Comparison of ENCODE assay signal across 8 mouse cellular contexts in the genomic region with DNA sequence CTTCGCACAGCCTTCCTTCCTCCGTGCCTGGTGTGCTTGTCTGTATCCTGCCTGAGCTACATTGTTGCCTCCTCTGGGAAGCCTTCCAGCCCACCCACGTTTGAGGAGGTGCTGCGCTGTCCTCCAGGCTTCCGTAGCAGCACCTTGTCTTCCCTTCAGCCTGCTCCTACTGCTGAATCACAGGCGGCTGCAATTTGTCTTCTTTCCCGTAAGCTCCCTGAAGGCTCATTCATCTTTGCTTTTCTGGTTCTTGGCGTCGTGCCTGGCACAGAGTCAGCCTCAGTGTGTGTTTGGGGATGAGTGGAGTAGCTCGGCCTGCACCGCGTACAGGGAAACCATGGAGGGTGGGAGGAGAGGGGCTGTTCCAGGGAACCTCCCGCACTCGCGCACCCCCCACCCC. TPM values are rescaled to one million over a fixed set of nuclear protein-coding genes. Genes with fewer than 3 reads are reported as not detected.
DNase-seq lines count a peak whose midpoint lies in the region; ATAC-seq lines count a peak whose summit lies in the region.

No protein-coding gene starts in this region.

- no peak overlapping the region for H3K4me3 ChIP-seq in forebrain, embryonic 12.5 days (replicated peaks)
- H3K4me3 ChIP-seq in forebrain, embryonic 10.5 days = no peak overlapping the region
- no peak overlapping the region for H3K4me3 ChIP-seq in hindbrain, embryonic 14.5 days (replicated peaks; ENCODE audit: low read length)

- H3K27me3 ChIP-seq in forebrain, embryonic 12.5 days = peaks cover 58% of the 10 kb centered on the region
- H3K27me3 ChIP-seq in forebrain, embryonic 10.5 days (ENCODE audit: poor library complexity, severe bottlenecking) = peaks cover 76% of the 10 kb centered on the region
- no peaks in the 10 kb centered on the region; the same call in 1 of the 2 replicates for H3K27me3 ChIP-seq in hindbrain, embryonic 14.5 days (ENCODE audit: control insufficient read depth, insufficient read depth, low read length)

- no peak overlapping the region; the same call in 1 of the 2 replicates for H3K27ac ChIP-seq in forebrain, embryonic 12.5 days
- H3K27ac ChIP-seq in forebrain, embryonic 10.5 days = no peak overlapping the region
- no peak overlapping the region for H3K27ac ChIP-seq in hindbrain, embryonic 14.5 days

- 32% methylated on average over 15 of the region's 15 CpGs for WGBS in forebrain, embryonic 12.5 days
- WGBS in forebrain, embryonic 10.5 days = 38% methylated on average over 15 of the region's 15 CpGs
- WGBS in hindbrain, embryonic 14.5 days = 16% methylated on average over 15 of the region's 15 CpGs

- H3K9ac ChIP-seq in forebrain, embryonic 12.5 days = no peak overlapping the region
- no peak overlapping the region for H3K9ac ChIP-seq in hindbrain, embryonic 14.5 days

- no peak for ATAC-seq in forebrain, embryonic 12.5 days (ENCODE audit: low FRiP score)
- no peak for ATAC-seq in hindbrain, embryonic 14.5 days (ENCODE audit: low FRiP score)

- H3K9me3 ChIP-seq in forebrain, embryonic 12.5 days = no peaks in the 10 kb centered on the region
- no peaks in the 10 kb centered on the region for H3K9me3 ChIP-seq in forebrain, embryonic 10.5 days
- H3K9me3 ChIP-seq in hindbrain, embryonic 14.5 days (ENCODE audit: control insufficient read depth, low read length) = no peaks in the 10 kb centered on the region

- DNase-seq in forebrain, embryonic 10.5 days (ENCODE audit: extremely low spot score, low spot score) = no peak
- DNase-seq in lung, postnatal 14 days = peak; percentile 34
- no peak for DNase-seq in lung, postnatal 25 days (ENCODE audit: low spot score)
- peak; percentile 65 for DNase-seq in hindbrain, embryonic 14.5 days (ENCODE audit: low spot score)
- peak; percentile 84 for DNase-seq in right cerebral cortex, postnatal 25 days
- DNase-seq in embryo, embryonic 9.5 days (ENCODE audit: extremely low spot score) = no peak
- DNase-seq in gastrocnemius, postnatal 10 days = no peak

- H3K36me3 ChIP-seq in forebrain, embryonic 12.5 days (replicated peaks) = no peaks in the 10 kb centered on the region
- H3K36me3 ChIP-seq in forebrain, embryonic 10.5 days (replicated peaks) = no peaks in the 10 kb centered on the region
- H3K36me3 ChIP-seq in hindbrain, embryonic 14.5 days (replicated peaks; ENCODE audit: control insufficient read depth, insufficient read depth) = no peaks in the 10 kb centered on the region

- H3K4me2 ChIP-seq in forebrain, embryonic 12.5 days = peak overlapping the region; percentile 11; the same call in 1 of the 2 replicates
- 0 out of 2 replicates have a peak overlapping the region, but pooled peaks have one; percentile 11 for H3K4me2 ChIP-seq in hindbrain, embryonic 14.5 days (replicated peaks)

- H3K4me1 ChIP-seq in forebrain, embryonic 12.5 days = peaks cover 37% of the 10 kb centered on the region
- peaks cover 37% of the 10 kb centered on the region for H3K4me1 ChIP-seq in forebrain, embryonic 10.5 days
- peaks cover 41% of the 10 kb centered on the region for H3K4me1 ChIP-seq in hindbrain, embryonic 14.5 days (replicated peaks; ENCODE audit: control insufficient read depth, insufficient read depth, low read length)

RNA-seq across cellular contexts. Expression of a gene that starts 12.4 kb away (rescaled TPM):
- 1.1 and 1.6 TPM in 2 replicates for polyA plus RNA-seq in forebrain, embryonic 12.5 days (2016; fragmentation: Nextera tagmentation; extraction: Ambion mirVana)
- 0.07 TPM in 1 of 2 replicates, not detected in the other for polyA plus RNA-seq in forebrain, embryonic 10.5 days (2016; fragmentation: Nextera tagmentation; extraction: Ambion mirVana)
- 14.9 and 15.6 TPM in 2 replicates for polyA plus RNA-seq in hindbrain, embryonic 14.5 days (2014; fragmentation: Nextera tagmentation; extraction: Ambion mirVana)
- not detected for total RNA-seq in gastrocnemius, postnatal 10 days (2021)

RNA-seq across cellular contexts. Expression of a gene that starts 31.0 kb away (rescaled TPM):
- 49.5 and 51.4 TPM in 2 replicates for polyA plus RNA-seq in forebrain, embryonic 12.5 days (2016; fragmentation: Nextera tagmentation; extraction: Ambion mirVana)
- 39.1 and 40.4 TPM in 2 replicates for polyA plus RNA-seq in forebrain, embryonic 10.5 days (2016; fragmentation: Nextera tagmentation; extraction: Ambion mirVana)
- polyA plus RNA-seq in hindbrain, embryonic 14.5 days (2014; fragmentation: Nextera tagmentation; extraction: Ambion mirVana) = 46.8 and 52.1 TPM in 2 replicates
- 10 to 100 TPM; 17.5 to 22.8 TPM for total RNA-seq in gastrocnemius, postnatal 10 days (2021)

RNA-seq across cellular contexts. Expression of a gene that starts 43.3 kb away (rescaled TPM):
- 1.5 and 1.6 TPM in 2 replicates for polyA plus RNA-seq in forebrain, embryonic 12.5 days (2016; fragmentation: Nextera tagmentation; extraction: Ambion mirVana)
- polyA plus RNA-seq in forebrain, embryonic 10.5 days (2016; fragmentation: Nextera tagmentation; extraction: Ambion mirVana) = 0.15 TPM in 1 of 2 replicates, not detected in the other
- polyA plus RNA-seq in hindbrain, embryonic 14.5 days (2014; fragmentation: Nextera tagmentation; extraction: Ambion mirVana) = 13.8 and 16.2 TPM in 2 replicates
- under 1 TPM; 0.23 to 0.29 TPM for total RNA-seq in gastrocnemius, postnatal 10 days (2021)

Comparison
In these comparisons a context has a peak if more than half of its experiments do, and no peak if none do; other contexts are left out.
1. DNase-seq: peak in lung, postnatal 14 days (single experiment), hindbrain, embryonic 14.5 days (single experiment) and right cerebral cortex, postnatal 25 days (single experiment); none in forebrain, embryonic 10.5 days (single experiment), lung, postnatal 25 days (single experiment), embryo, embryonic 9.5 days (single experiment) and gastrocnemius, postnatal 10 days (single experiment).